Mouse (Mus musculus) intestine, embryonic 16.5 days (tissue): Measurements from ENCODE around the gene Rgs16. TPM values are rescaled to one million over a fixed set of nuclear protein-coding genes. Genes with fewer than 3 reads are reported as not detected.

ENCODE experiments used
- ATAC-seq: fragments of 200-750 bp; cut with Nextera tagmentation; 2 replicates; pipeline ENCODE4 v1.8.0; 2017; ENCODE audit warnings: moderate TSS enrichment, moderate library complexity
- H3K27ac ChIP-seq: fragments of 300-500 bp; sonication (generic); 2 replicates; pipeline ENCODE4 v1.5.1; 2014; ENCODE audit warnings: mild to moderate bottlenecking, low read length
- H3K27me3 ChIP-seq: fragments of 300-500 bp; sonication (generic); replicated peaks from 2 replicates; pipeline ENCODE4 v1.6.1; 2014; ENCODE audit warnings: low read length, control low read depth, mixed read lengths; ENCODE audit not compliant: control insufficient read depth, insufficient read depth
- H3K36me3 ChIP-seq: fragments of 300-500 bp; sonication (generic); 2 replicates; pipeline ENCODE4 v1.6.1; 2014; ENCODE audit warnings: low read length, control low read depth; ENCODE audit not compliant: control insufficient read depth, insufficient read depth
- H3K4me1 ChIP-seq: fragments of 300-500 bp; sonication (generic); 2 replicates; pipeline ENCODE4 v1.6.1; 2014; ENCODE audit warnings: low read length, control low read depth, mixed read lengths; ENCODE audit not compliant: control insufficient read depth, insufficient read depth
- H3K4me2 ChIP-seq: fragments of 300-500 bp; sonication (generic); 2 replicates; pipeline ENCODE4 v1.6.1; 2014; ENCODE audit warnings: low read depth, low read length, control low read depth
- H3K4me3 ChIP-seq: fragments of 300-500 bp; sonication (generic); 2 replicates; pipeline ENCODE4 v1.5.1; 2014; ENCODE audit warnings: mild to moderate bottlenecking, low read length
- H3K9ac ChIP-seq: fragments of 300-500 bp; sonication (generic); 2 replicates; pipeline ENCODE4 v1.6.1; 2014; ENCODE audit warnings: low read depth, low read length
- H3K9me3 ChIP-seq: fragments of 300-500 bp; sonication (generic); 2 replicates; pipeline ENCODE4 v1.6.1; 2016; ENCODE audit warnings: low read length, control low read depth; ENCODE audit not compliant: control insufficient read depth
- WGBS: fragments of 180-500 bp; shearing (Covaris S2); extraction: QIAGEN DNeasy Blood & Tissue Kit; methylation state at CpG from one replicate; pipeline ENCODE4 v1.1.7; 2014; 5-methylcytosine and 5-hydroxymethylcytosine counted together
- polyA plus RNA-seq: library from polyadenylated mRNA; unstranded; fragments of >200 nt; fragmentation: Nextera tagmentation; extraction: Ambion mirVana; gene quantifications from 2 replicates; pipeline ENCODE4 v1.2.1, GENCODE M21; 2015

Gene Rgs16
- polyA plus RNA-seq, 1 experiment from 2014 or later: 5.3 TPM

GRCm38 (mm10) chr1:153700448-153701063 is 39.6 kb upstream of the Rgs16 start:
- ATAC-seq: no peak
- WGBS: 70% methylated on average over 11 of the region's 11 CpGs
- Histone ChIP-seq H3K9me3 (no peaks in the 10 kb centered on the region), H3K9ac (no peak overlapping the region), H3K27ac (no peak overlapping the region), H3K4me2 (no peak overlapping the region), H3K4me1 (no peaks in the 10 kb centered on the region; the same call in 1 of the 2 replicates), H3K27me3 (no peaks in the 10 kb centered on the region), H3K4me3 (no peak overlapping the region), H3K36me3 (no peaks in the 10 kb centered on the region)

DNA sequence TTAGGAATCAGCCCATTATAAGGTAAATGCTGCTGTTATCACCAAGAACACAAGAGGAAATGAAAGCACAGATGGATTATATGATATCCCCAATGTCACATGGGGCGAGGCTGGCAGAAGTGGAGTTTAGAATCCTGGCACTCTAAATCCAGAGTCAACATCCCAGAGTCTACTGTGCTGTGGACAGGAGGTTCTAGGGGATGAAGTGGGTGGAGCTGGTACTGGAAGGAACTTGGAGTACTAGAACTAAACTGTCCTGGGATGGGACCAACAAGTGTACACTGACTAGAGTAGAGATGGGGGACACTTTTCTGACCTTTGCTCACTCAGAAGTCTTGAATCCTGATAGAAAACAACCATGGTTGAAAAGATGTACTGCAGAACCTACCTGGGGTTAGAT is 38.7 kb upstream of the Rgs16 start:
- Histone ChIP-seq H3K9ac (no peak overlapping the region), H3K27ac (no peak overlapping the region), H3K27me3 (no peaks in the 10 kb centered on the region), H3K36me3 (no peaks in the 10 kb centered on the region), H3K9me3 (no peaks in the 10 kb centered on the region), H3K4me3 (no peak overlapping the region), H3K4me1 (no peaks in the 10 kb centered on the region; the same call in 1 of the 2 replicates), H3K4me2 (no peak overlapping the region)
- ATAC-seq: no peak
- 86% methylated on average over 1 of the region's 1 CpGs for WGBS

DNA sequence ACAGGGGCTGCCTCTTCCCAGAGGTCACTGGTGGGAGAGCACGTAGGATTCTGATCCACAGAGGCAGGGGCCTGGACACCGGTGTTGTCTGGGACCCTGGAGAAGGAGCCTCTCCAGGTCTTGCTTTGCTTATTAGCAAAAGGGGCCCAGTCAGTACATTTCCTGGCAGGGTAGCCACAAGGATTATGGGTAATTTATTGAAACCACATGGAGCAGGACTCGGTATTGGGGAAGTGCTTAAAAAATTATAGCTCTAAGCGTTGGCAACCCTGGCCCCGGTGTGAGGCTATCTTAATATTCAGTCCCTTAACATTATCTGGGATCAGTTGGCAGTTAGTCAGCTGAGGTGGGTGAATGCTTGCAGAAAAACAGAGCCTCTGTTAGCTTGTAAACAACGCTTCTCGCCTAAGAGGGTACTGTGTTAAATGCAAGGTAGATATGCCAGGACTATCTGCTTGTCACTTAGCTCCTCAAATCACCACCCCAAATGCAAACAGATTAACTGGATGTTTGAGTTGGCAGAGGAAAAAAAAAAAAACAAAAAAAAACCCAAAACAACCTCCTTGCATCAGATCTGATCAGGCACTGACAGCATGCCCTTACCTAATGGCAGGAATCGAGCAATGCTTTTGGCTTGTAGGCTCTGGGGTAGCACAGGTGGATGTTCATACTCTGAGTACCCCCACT is 37.8 kb upstream of the Rgs16 start:
- H3K27me3 ChIP-seq: no peaks in the 10 kb centered on the region
- H3K9ac ChIP-seq: no peak overlapping the region
- no peaks in the 10 kb centered on the region for H3K9me3 ChIP-seq
- H3K27ac ChIP-seq: no peak overlapping the region
- no peak overlapping the region for H3K4me3 ChIP-seq
- ATAC-seq: no peak
- no peaks in the 10 kb centered on the region for H3K36me3 ChIP-seq
- H3K4me1 ChIP-seq: no peaks in the 10 kb centered on the region; the same call in 1 of the 2 replicates
- no peak overlapping the region for H3K4me2 ChIP-seq
- WGBS: 76% methylated on average over 8 of the region's 8 CpGs

DNA sequence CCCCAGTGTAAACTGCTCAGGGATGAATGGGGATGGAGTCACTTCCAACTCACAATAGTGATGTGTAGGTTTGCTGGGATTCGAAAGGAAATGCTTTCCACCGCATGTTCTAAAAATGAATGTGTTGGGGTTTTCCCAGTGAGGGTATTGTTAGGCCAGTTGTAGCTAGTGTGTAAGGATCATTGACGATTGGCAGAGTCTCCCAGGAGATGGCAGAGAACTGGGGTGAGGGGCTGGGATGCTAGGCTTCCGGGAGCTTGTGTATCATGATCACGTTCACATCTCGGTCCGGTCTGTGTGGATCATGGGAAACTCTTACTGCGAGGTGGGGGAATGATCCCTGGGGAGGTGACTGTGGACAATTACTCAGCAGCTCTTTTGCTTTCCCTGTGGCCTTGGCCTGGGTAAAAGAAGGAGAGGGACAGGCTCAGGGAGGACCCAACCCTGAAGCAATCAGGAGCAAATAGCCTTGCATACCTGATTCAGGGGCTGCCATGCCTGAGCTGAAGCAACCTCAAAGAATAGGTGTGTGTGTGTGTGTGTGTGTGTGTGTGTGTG is 37.2 kb upstream of the Rgs16 start:
- no peak overlapping the region for H3K27ac ChIP-seq
- no peaks in the 10 kb centered on the region for H3K9me3 ChIP-seq
- ATAC-seq: no peak
- H3K9ac ChIP-seq: no peak overlapping the region
- H3K27me3 ChIP-seq: no peaks in the 10 kb centered on the region
- no peaks in the 10 kb centered on the region for H3K36me3 ChIP-seq
- WGBS: 70% methylated on average over 8 of the region's 8 CpGs
- no peak overlapping the region for H3K4me3 ChIP-seq
- no peaks in the 10 kb centered on the region; the same call in 1 of the 2 replicates for H3K4me1 ChIP-seq
- H3K4me2 ChIP-seq: no peak overlapping the region

DNA sequence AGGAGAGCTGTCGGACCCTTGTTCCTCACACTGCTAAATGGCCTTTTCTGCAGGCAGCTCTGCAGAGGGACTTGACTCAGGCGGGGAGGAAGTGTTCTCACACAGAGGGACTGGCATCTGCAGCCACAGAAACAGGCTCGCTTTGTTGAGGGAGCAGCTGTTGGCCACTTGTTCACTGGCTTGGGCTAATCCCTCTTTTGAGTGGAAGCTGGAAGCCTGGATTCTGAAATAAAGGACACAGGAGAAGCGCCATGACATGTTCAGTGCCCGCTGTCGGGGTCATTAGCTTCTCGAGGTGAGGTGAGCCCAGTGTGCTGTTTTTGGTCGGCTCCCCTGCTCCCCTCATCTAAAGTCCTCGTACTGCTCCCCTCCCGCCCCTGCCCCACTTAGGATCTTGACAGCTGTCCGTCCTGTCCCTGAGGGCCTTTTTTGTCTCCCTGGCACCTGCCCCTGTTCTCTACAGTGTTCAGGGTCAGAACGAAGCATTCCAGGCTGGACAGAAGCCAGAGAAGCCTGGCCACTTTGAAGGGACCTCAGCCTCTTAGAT is 36.6 kb upstream of the Rgs16 start:
- 22% methylated on average over 12 of the region's 12 CpGs for WGBS
- H3K9me3 ChIP-seq: no peaks in the 10 kb centered on the region
- H3K4me2 ChIP-seq: no peak overlapping the region
- H3K27me3 ChIP-seq: no peaks in the 10 kb centered on the region
- H3K4me3 ChIP-seq: no peak overlapping the region
- no peak for ATAC-seq
- H3K9ac ChIP-seq: no peak overlapping the region
- H3K36me3 ChIP-seq: no peaks in the 10 kb centered on the region
- H3K4me1 ChIP-seq: no peaks in the 10 kb centered on the region; the same call in 1 of the 2 replicates
- H3K27ac ChIP-seq: no peak overlapping the region

- no peaks in the 10 kb centered on the region for H3K9me3 ChIP-seq
- no peak for ATAC-seq
- no peaks in the 10 kb centered on the region for H3K36me3 ChIP-seq
- H3K4me3 ChIP-seq: no peak overlapping the region
- H3K27ac ChIP-seq: no peak overlapping the region
- H3K4me1 ChIP-seq: no peaks in the 10 kb centered on the region; the same call in 1 of the 2 replicates
- H3K9ac ChIP-seq: no peak overlapping the region
- WGBS: 24% methylated on average over 7 of the region's 7 CpGs
- no peak overlapping the region for H3K4me2 ChIP-seq
- H3K27me3 ChIP-seq: no peaks in the 10 kb centered on the region
These were observed 36.0 kb upstream of the Rgs16 start for GRCm38 (mm10) chr1:153704174-153704573.

DNA sequence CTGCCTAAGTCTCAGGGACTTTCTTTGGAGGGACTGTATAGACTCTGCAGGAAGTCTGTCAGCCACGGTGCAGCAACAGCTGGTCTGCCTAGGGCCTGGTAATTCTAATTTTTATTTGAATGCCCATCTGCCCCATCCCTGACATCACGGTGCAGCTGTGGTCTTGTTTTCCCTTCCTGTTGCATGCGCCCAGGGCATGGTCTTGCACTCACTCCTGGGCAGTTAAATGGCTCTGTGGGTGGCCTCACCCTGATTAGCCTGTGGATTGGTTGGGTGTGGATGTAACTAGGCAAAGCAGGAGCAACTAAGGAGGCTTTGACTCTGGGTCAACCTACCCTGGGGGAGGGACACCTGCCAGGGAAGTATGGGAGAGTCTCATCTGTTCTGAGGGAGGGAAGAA is 35.2 kb upstream of the Rgs16 start:
- Histone ChIP-seq H3K9ac (no peak overlapping the region), H3K9me3 (no peaks in the 10 kb centered on the region), H3K27me3 (no peaks in the 10 kb centered on the region), H3K4me2 (no peak overlapping the region), H3K4me3 (no peak overlapping the region), H3K4me1 (peaks cover 4% of the 10 kb centered on the region; the same call in 1 of the 2 replicates), H3K27ac (no peak overlapping the region), H3K36me3 (no peaks in the 10 kb centered on the region)
- 38% methylated on average over 3 of the region's 3 CpGs for WGBS
- no peak for ATAC-seq

DNA sequence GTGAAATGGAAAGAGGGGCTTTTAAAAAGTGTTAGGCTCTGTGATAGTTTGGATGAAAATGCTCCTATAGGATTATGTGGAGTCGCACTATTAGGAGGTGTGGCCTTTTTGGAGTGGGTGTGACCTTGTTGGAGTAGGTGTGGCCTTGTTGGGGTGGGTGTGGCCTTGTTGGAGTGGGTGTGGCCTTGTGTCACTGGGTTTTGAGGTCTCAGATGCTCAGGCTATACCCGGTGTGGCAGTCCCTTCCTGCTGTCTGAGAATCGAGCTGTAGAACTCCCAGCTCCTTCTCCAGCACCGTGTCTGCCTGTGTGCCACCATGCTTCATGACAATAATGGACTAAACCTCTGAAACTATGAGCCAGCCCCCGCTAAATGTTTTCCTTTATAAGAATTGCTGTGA is 31.5 kb upstream of the Rgs16 start:
- no peak for ATAC-seq
- 83% methylated on average over 5 of the region's 5 CpGs for WGBS
- Histone ChIP-seq H3K4me2 (no peak overlapping the region), H3K4me1 (peaks cover 4% of the 10 kb centered on the region; the same call in 1 of the 2 replicates), H3K27me3 (no peaks in the 10 kb centered on the region), H3K36me3 (no peaks in the 10 kb centered on the region), H3K9ac (no peak overlapping the region), H3K9me3 (no peaks in the 10 kb centered on the region), H3K4me3 (no peak overlapping the region), H3K27ac (no peak overlapping the region)

DNA sequence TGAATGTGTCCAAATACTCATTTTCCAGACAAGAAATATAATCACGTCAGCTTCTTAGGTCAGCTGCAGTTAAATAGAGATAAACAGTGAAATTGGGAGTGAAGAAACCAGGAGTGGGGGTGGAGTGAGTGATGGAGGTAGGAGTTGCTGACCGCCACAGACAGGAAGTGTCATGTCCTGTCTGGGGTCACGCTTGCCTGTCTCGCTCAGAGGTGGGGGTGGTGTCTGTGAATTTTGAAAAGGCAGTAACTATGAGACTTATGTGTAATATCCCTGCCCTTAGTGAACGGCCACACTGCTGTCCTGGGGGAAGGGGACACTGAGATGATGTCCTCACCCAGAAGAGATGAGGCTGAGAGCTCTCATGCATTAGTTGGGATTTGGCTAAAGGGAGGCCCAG is 30.7 kb upstream of the Rgs16 start:
- H3K36me3 ChIP-seq: no peaks in the 10 kb centered on the region
- H3K27ac ChIP-seq: no peak overlapping the region
- WGBS: 43% methylated on average over 5 of the region's 5 CpGs
- H3K4me3 ChIP-seq: no peak overlapping the region
- no peak for ATAC-seq
- H3K4me2 ChIP-seq: no peak overlapping the region
- H3K27me3 ChIP-seq: no peaks in the 10 kb centered on the region
- no peak overlapping the region for H3K9ac ChIP-seq
- H3K4me1 ChIP-seq: peaks cover 4% of the 10 kb centered on the region; the same call in 1 of the 2 replicates
- H3K9me3 ChIP-seq: no peaks in the 10 kb centered on the region
